Mouse (Mus musculus): Measurements from ENCODE around the gene Dlg1. TPM values are rescaled to one million over a fixed set of nuclear protein-coding genes. Genes with fewer than 3 reads are reported as not detected.

The Dlg1 gene
- polyA plus RNA-seq, 1 experiment: 0.45 TPM

DNA sequence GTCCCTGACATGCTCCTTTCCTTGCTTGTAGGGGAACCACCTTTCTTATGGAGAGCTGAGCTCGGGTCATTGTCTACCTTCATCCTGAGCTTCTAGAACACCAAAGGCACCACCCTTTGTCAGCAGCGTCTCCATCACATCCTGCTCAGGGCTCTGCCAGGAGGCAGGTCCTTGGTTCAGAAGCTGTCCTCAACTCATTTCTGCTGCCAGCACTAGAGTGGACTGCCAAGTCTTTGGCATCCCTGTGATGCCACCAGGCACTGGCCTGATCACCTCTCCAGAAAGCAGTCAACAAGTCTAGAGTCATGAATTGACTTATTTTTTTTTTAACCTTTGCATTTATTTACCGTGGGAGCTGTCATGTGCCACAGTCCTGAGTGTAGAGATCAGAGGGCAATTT lies 11.7 kb upstream of the Dlg1 start:
- H3K27me3 ChIP-seq (ENCODE audit: control insufficient read depth): peaks cover 22% of the 10 kb centered on the region
- no peak overlapping the region for H3K4me3 ChIP-seq (replicated peaks)
- TF ChIP-seq TAL1 (IDR thresholded peaks at IDR 0.05; ENCODE audit: low read length) (no peak), GATA1 (IDR thresholded peaks at IDR 0.05; ENCODE audit: low read length) (no peak)
- no peaks in the 10 kb centered on the region for H3K9me3 ChIP-seq (ENCODE audit: control insufficient read depth, low read length)
- no peaks in the 10 kb centered on the region for H3K36me3 ChIP-seq (ENCODE audit: control insufficient read depth)
- peaks cover 4% of the 10 kb centered on the region for H3K4me1 ChIP-seq (ENCODE audit: control insufficient read depth)

GRCm38 (mm10) chr16:31652115-31652843 lies 11.0 kb upstream of the Dlg1 start:
- H3K27me3 ChIP-seq (ENCODE audit: control insufficient read depth): peaks cover 29% of the 10 kb centered on the region
- TF ChIP-seq GATA1 (IDR thresholded peaks at IDR 0.05; ENCODE audit: low read length): no peak
- TF ChIP-seq TAL1 (IDR thresholded peaks at IDR 0.05; ENCODE audit: low read length): no peak
- H3K4me3 ChIP-seq (replicated peaks): no peak overlapping the region
- H3K4me1 ChIP-seq (ENCODE audit: control insufficient read depth): peaks cover 4% of the 10 kb centered on the region
- H3K9me3 ChIP-seq (ENCODE audit: control insufficient read depth, low read length): no peaks in the 10 kb centered on the region
- no peaks in the 10 kb centered on the region for H3K36me3 ChIP-seq (ENCODE audit: control insufficient read depth)

GRCm38 (mm10) chr16:31653616-31654015 lies 9.6 kb upstream of the Dlg1 start:
- no peaks in the 10 kb centered on the region for H3K36me3 ChIP-seq (ENCODE audit: control insufficient read depth)
- peaks cover 4% of the 10 kb centered on the region for H3K4me1 ChIP-seq (ENCODE audit: control insufficient read depth)
- no peaks in the 10 kb centered on the region for H3K9me3 ChIP-seq (ENCODE audit: control insufficient read depth, low read length)
- peaks cover 42% of the 10 kb centered on the region for H3K27me3 ChIP-seq (ENCODE audit: control insufficient read depth)
- no peak overlapping the region for H3K4me3 ChIP-seq (replicated peaks)
- TF ChIP-seq GATA1 (IDR thresholded peaks at IDR 0.05; ENCODE audit: low read length) (no peak), TAL1 (IDR thresholded peaks at IDR 0.05; ENCODE audit: low read length) (no peak)

GRCm38 (mm10) chr16:31654021-31654420 lies 9.2 kb upstream of the Dlg1 start:
- TF ChIP-seq TAL1 (IDR thresholded peaks at IDR 0.05; ENCODE audit: low read length) (no peak), GATA1 (IDR thresholded peaks at IDR 0.05; ENCODE audit: low read length) (no peak)
- Histone ChIP-seq H3K4me1 (ENCODE audit: control insufficient read depth) (peaks cover 4% of the 10 kb centered on the region), H3K27me3 (ENCODE audit: control insufficient read depth) (peaks cover 46% of the 10 kb centered on the region), H3K36me3 (ENCODE audit: control insufficient read depth) (no peaks in the 10 kb centered on the region), H3K4me3 (replicated peaks) (no peak overlapping the region), H3K9me3 (ENCODE audit: control insufficient read depth, low read length) (no peaks in the 10 kb centered on the region)

- H3K4me1 ChIP-seq (ENCODE audit: control insufficient read depth): no peaks in the 10 kb centered on the region; the same call in 1 of the 2 replicates
- no peak for TF ChIP-seq GATA1 (IDR thresholded peaks at IDR 0.05; ENCODE audit: low read length)
- TF ChIP-seq TAL1 (IDR thresholded peaks at IDR 0.05; ENCODE audit: low read length): no peak
- H3K9me3 ChIP-seq (ENCODE audit: control insufficient read depth, low read length): no peaks in the 10 kb centered on the region
Measured at GRCm38 (mm10) chr16:31655531-31655930, 7.7 kb upstream of the Dlg1 start.

DNA sequence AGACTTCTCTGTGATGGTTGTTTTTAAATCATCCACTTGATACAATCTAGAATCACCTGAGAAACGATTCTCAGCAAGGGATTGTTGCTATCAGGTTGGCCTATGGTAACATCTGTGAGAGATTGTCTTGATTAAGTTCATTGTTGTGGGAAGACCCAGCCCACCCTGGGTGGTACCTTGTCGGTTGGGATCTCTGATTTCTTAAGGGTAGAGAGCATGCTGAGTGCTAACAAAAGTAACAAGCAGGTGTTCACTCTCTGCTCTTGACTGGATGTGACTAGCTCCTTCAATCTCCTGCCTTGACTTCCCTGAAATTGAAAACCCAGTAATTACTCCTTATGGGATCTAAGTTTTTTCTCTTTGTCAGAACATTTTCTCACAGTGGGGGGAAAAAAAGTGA lies 5.7 kb upstream of the Dlg1 start:
- no peak for TF ChIP-seq GATA1 (IDR thresholded peaks at IDR 0.05; ENCODE audit: low read length)
- TF ChIP-seq TAL1 (IDR thresholded peaks at IDR 0.05; ENCODE audit: low read length): no peak
- Histone ChIP-seq H3K4me3 (replicated peaks) (no peak overlapping the region), H3K9me3 (ENCODE audit: control insufficient read depth, low read length) (no peaks in the 10 kb centered on the region), H3K4me1 (ENCODE audit: control insufficient read depth) (peaks cover 5% of the 10 kb centered on the region), H3K27me3 (ENCODE audit: control insufficient read depth) (peaks cover 81% of the 10 kb centered on the region), H3K36me3 (ENCODE audit: control insufficient read depth) (no peaks in the 10 kb centered on the region)

More at GRCm38 (mm10) chr16:31655531-31655930, 7.7 kb upstream of the Dlg1 start:
- Histone ChIP-seq H3K4me3 (replicated peaks) (no peak overlapping the region), H3K36me3 (ENCODE audit: control insufficient read depth) (no peaks in the 10 kb centered on the region), H3K27me3 (ENCODE audit: control insufficient read depth) (peaks cover 61% of the 10 kb centered on the region)

- no peak for TF ChIP-seq TAL1 (IDR thresholded peaks at IDR 0.05; ENCODE audit: low read length)
- TF ChIP-seq GATA1 (IDR thresholded peaks at IDR 0.05; ENCODE audit: low read length): no peak
- no peak overlapping the region for H3K4me3 ChIP-seq (replicated peaks)
- H3K9me3 ChIP-seq (ENCODE audit: control insufficient read depth, low read length): no peaks in the 10 kb centered on the region
- H3K27me3 ChIP-seq (ENCODE audit: control insufficient read depth): peaks cover 80% of the 10 kb centered on the region
- H3K36me3 ChIP-seq (ENCODE audit: control insufficient read depth): no peaks in the 10 kb centered on the region
- H3K4me1 ChIP-seq (ENCODE audit: control insufficient read depth): peaks cover 15% of the 10 kb centered on the region
Measured at GRCm38 (mm10) chr16:31658539-31659334, 4.5 kb upstream of the Dlg1 start.

- Histone ChIP-seq H3K4me1 (ENCODE audit: control insufficient read depth) (peaks cover 17% of the 10 kb centered on the region), H3K9me3 (ENCODE audit: control insufficient read depth, low read length) (no peaks in the 10 kb centered on the region), H3K27me3 (ENCODE audit: control insufficient read depth) (peaks cover 74% of the 10 kb centered on the region), H3K36me3 (ENCODE audit: control insufficient read depth) (no peaks in the 10 kb centered on the region), H3K4me3 (replicated peaks) (no peak overlapping the region)
- no peak for TF ChIP-seq TAL1 (IDR thresholded peaks at IDR 0.05; ENCODE audit: low read length)
- no peak for TF ChIP-seq GATA1 (IDR thresholded peaks at IDR 0.05; ENCODE audit: low read length)
Measured at GRCm38 (mm10) chr16:31659453-31659852, 3.8 kb upstream of the Dlg1 start.

Data from erythroblast, embryonic 14.5 days (primary cell).